ENCODE assay signal across 25 mouse cellular contexts in genomic region chr10:96628913-96629199, GRCm38 (mm10). TPM values are rescaled to one million over a fixed set of nuclear protein-coding genes. Genes with fewer than 3 reads are reported as not detected.
DNase-seq lines count a peak whose midpoint lies in the region; ATAC-seq and TF ChIP-seq lines count a peak whose summit lies in the region.
"Had no signal": no experiment of that assay in that cellular context is flagged by ENCODE, and none has a peak within 500 bp of the region (broad histone marks: within the 10 kb centered on the region; RNA-seq: fewer than 3 reads in every experiment).

No protein-coding gene starts in this region.

- peaks cover 30% of the 10 kb centered on the region for H3K4me1 ChIP-seq in olfactory bulb, adult 2 months (ENCODE audit: control insufficient read depth, insufficient read depth, low read length)
- H3K4me1 ChIP-seq in forebrain, postnatal 0 days (ENCODE audit: insufficient read depth), result peaks cover 22% of the 10 kb centered on the region

- no peak for TF ChIP-seq CTCF in layer of hippocampus, adult 2 months (conservative IDR thresholded peaks at IDR 0.05)
- TF ChIP-seq CTCF in olfactory bulb, adult 2 months (IDR thresholded peaks at IDR 0.05; ENCODE audit: insufficient read depth, low read depth, low read length), result no peak
- TF ChIP-seq CTCF in forebrain, postnatal 0 days (IDR thresholded peaks at IDR 0.05; ENCODE audit: low read depth), result no peak

- no peaks in the 10 kb centered on the region for H3K27me3 ChIP-seq in forebrain, postnatal 0 days (ENCODE audit: insufficient read depth, low read length)
- H3K27me3 ChIP-seq: CH12.LX; embryonic facial prominence, embryonic 13.5 days; limb, embryonic 13.5 days; liver, embryonic 12.5 days; Patski had no signal

- ATAC-seq in hematopoietic stem cell, adult 5-6 weeks (replicated peaks in 1 of 2; ENCODE audit: insufficient read depth in 1 of 2, low FRiP score in 2 of 2, low TSS enrichment in 1 of 2, low read depth in 1 of 2, poor library complexity in 2 of 2, severe bottlenecking in 2 of 2), result peak; percentile 15 to 33; a peak in 3 of 4 replicates
- no peak for ATAC-seq in forebrain, postnatal 0 days
- ATAC-seq: forebrain, embryonic 16.5 days; liver, embryonic 12.5 days; midbrain, embryonic 16.5 days had no signal

- TF ChIP-seq POLR2A in olfactory bulb, adult 2 months (IDR thresholded peaks at IDR 0.05; ENCODE audit: insufficient read depth, low read depth, low read length), result no peak

- H3K36me3 ChIP-seq in forebrain, postnatal 0 days (ENCODE audit: insufficient read depth), result 0 out of 2 replicates have a peak, but pooled peaks cover 10% of the 10 kb centered on the region
- H3K36me3 ChIP-seq: liver, embryonic 12.5 days had no signal

- no peak for DNase-seq in layer of hippocampus, adult 2 months (ENCODE audit: low spot score in 2 of 2)
- no peak for DNase-seq in layer of hippocampus, adult 8-10 months (ENCODE audit: low spot score in 2 of 2)
- DNase-seq in forebrain, postnatal 0 days, result no peak
- no peak for DNase-seq in cerebellum, adult 11 months
- no peak for DNase-seq in kidney, adult 9 months
- DNase-seq: embryo, embryonic 11 days; gastrocnemius, postnatal 25 days; heart, adult 2 months; kidney, adult 8-10 months; kidney, postnatal 25 days; lung, adult 18-20 months; lung, postnatal 10 days; thymus, adult 2 months; thymus, postnatal 4 days had no signal

- 48% methylated on average over 7 of the region's 7 CpGs for WGBS in olfactory bulb, adult 2 months
- 82% methylated on average over 7 of the region's 7 CpGs for WGBS in forebrain, postnatal 0 days

- H3K4me2 ChIP-seq in forebrain, postnatal 0 days (ENCODE audit: low read depth), result no peak overlapping the region
- H3K4me2 ChIP-seq: embryonic facial prominence, embryonic 13.5 days; hindbrain, embryonic 14.5 days; limb, embryonic 13.5 days; liver, embryonic 12.5 days had no signal

- H3K9ac ChIP-seq in forebrain, postnatal 0 days, result no peak overlapping the region
- H3K9ac ChIP-seq: embryonic facial prominence, embryonic 13.5 days; hindbrain, embryonic 14.5 days; limb, embryonic 13.5 days; liver, embryonic 12.5 days had no signal

- H3K27ac ChIP-seq in layer of hippocampus, adult 2 months, result peak overlapping the region; percentile 14; the same call in 1 of the 2 replicates
- H3K27ac ChIP-seq in olfactory bulb, adult 2 months (ENCODE audit: insufficient read depth, low read depth, low read length), result peak overlapping the region; percentile 78
- no peak overlapping the region for H3K27ac ChIP-seq in forebrain, postnatal 0 days (ENCODE audit: low read depth, low read length)
- H3K27ac ChIP-seq: embryonic facial prominence, embryonic 13.5 days; heart, adult 2 months; hindbrain, embryonic 14.5 days; limb, embryonic 13.5 days; liver, embryonic 12.5 days had no signal

- no peaks in the 10 kb centered on the region for H3K9me3 ChIP-seq in forebrain, postnatal 0 days (ENCODE audit: low read length)
- H3K9me3 ChIP-seq: embryonic facial prominence, embryonic 13.5 days; G1E; limb, embryonic 13.5 days; liver, embryonic 12.5 days had no signal

- no peak overlapping the region for H3K4me3 ChIP-seq in layer of hippocampus, adult 2 months
- H3K4me3 ChIP-seq in olfactory bulb, adult 2 months (ENCODE audit: insufficient read depth, low read depth, low read length), result no peak overlapping the region
- H3K4me3 ChIP-seq in forebrain, postnatal 0 days (ENCODE audit: low read depth, low read length), result no peak overlapping the region
- H3K4me3 ChIP-seq: embryonic facial prominence, embryonic 13.5 days; heart, adult 2 months; limb, embryonic 13.5 days; liver, embryonic 12.5 days had no signal

RNA-seq across cellular contexts. Expression of gene Btg1, which starts 12.1 kb away (rescaled TPM):
- 10 to 100 TPM; 42.6 to 58.0 TPM for total RNA-seq in layer of hippocampus, adult 2 months (2021)
- total RNA-seq in layer of hippocampus, adult 8-10 months (2022), result 10 to 100 TPM; 46.5 to 59.9 (median 50.7) TPM
- 75.4 and 78.5 TPM in 2 replicates for total RNA-seq in hematopoietic stem cell, adult 5-6 weeks (2017)
- polyA plus RNA-seq in olfactory bulb, adult 2 months (2012; ENCODE audit: insufficient read depth, insufficient read length, low replicate concordance, missing spikeins), result 101 TPM in 1 of 2 replicates, not detected in the other
- 22.2 and 28.1 TPM in 2 replicates for total RNA-seq in forebrain, postnatal 0 days (2014; rRNA removed)
- 23.5 and 28.7 TPM in 2 replicates for polyA plus RNA-seq in forebrain, postnatal 0 days (2015; fragmentation: Nextera tagmentation; extraction: Ambion mirVana)
